Mouse (Mus musculus) MEL (cell line): ENCODE measurements around the gene Slc29a3.

Source experiments
- CHD1 ChIP-seq: IDR thresholded peaks from 2 replicates; pipeline ENCODE4 v1.6.1; 2012; ENCODE audit warnings: low read depth, mild to moderate bottlenecking, inconsistent platforms, low read length, improper control_type of control experiment
- CTCF ChIP-seq, 3 experiments: IDR thresholded peaks in 2 of 3; conservative IDR thresholded peaks in 1 of 3; 2 replicates each; pipeline ENCODE4 v1.5.1; 2011 to 2012; ENCODE audit warnings: low read length in 3 of 3, low read depth in 2 of 3, mild to moderate bottlenecking in 2 of 3, improper control_type of control experiment in 1 of 3, inconsistent platforms in 1 of 3, mixed read lengths in 1 of 3, moderate library complexity in 1 of 3; ENCODE audit not compliant: control insufficient read depth in 1 of 3, insufficient read depth in 1 of 3, poor library complexity in 1 of 3, severe bottlenecking in 1 of 3
- MAX ChIP-seq: IDR thresholded peaks from 2 replicates; pipeline ENCODE4 v1.6.1; 2011; ENCODE audit warnings: low read length, improper control_type of control experiment
- NRF1 ChIP-seq: IDR thresholded peaks from 2 replicates; pipeline ENCODE4 v1.6.1; 2014; ENCODE audit warnings: low read depth, mild to moderate bottlenecking, inconsistent platforms, low read length, improper control_type of control experiment, moderate library complexity; ENCODE audit not compliant: poor library complexity, insufficient read depth, severe bottlenecking
- SIN3A ChIP-seq: IDR thresholded peaks from 2 replicates; pipeline ENCODE4 v1.6.1; 2012; ENCODE audit warnings: low read length, improper control_type of control experiment, inconsistent platforms
- ZC3H11A ChIP-seq: IDR thresholded peaks from 2 replicates; pipeline ENCODE4 v1.6.1; 2012; ENCODE audit warnings: low read depth, mild to moderate bottlenecking, inconsistent platforms, low read length, improper control_type of control experiment

- TF ChIP-seq CTCF (IDR thresholded peaks at IDR 0.05 in 2 of 3, conservative IDR thresholded peaks at IDR 0.05 in 1 of 3; ENCODE audit: control insufficient read depth in 1 of 3, insufficient read depth in 1 of 3, low read depth in 2 of 3, low read length in 3 of 3, poor library complexity in 1 of 3, severe bottlenecking in 1 of 3): no peak
- TF ChIP-seq MAX: no peak
- TF ChIP-seq NRF1: no peak
- no peak for TF ChIP-seq CHD1
- TF ChIP-seq SIN3A: no peak
- TF ChIP-seq ZC3H11A: no peak
Measured at GRCm38 (mm10) chr10:60727301-60727700, 25.3 kb downstream of the Slc29a3 start.
